Mouse (Mus musculus) mouse trophoblast stem cell (cell line): ENCODE results near the gene Bves.
"Not testable (repeated sequence)": the region's sequence is repeated elsewhere in the genome, so short reads cannot be mapped to it uniquely, and the experiment has no call there.

Experiments
- in situ Hi-C, 2 experiments: fragments of 300-500 bp; cut with MseI, MboI; formaldehyde crosslinking; loops; 2 replicates in 1 of 2; 3 replicates in 1 of 2; pipeline ENCODE4 v1.15.1; 2025

The Bves gene

GRCm38 (mm10) chr10:45348143-45348542, 12.6 kb downstream of the Bves start:
- in situ Hi-C loops: not testable (repeated sequence)

DNA sequence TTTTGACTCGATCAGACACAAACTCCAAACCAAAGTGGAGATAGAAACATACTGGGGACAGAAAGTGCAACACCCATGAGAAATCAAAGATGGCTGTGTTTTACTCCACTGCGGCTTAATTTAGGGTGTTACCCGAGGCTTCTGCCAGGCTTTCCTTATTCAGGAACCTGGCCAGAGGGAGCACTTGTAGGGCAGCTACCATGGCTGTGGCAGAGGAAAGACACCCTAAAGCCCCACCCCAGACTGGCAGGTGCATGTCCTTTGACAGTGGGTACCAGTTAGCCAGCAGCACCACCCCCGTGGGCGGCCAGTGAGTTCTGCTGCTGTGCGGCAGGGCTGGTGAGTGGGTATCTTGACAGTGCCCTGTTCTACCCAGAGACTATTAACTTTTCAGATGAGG, 20.5 kb downstream of the Bves start:
- in situ Hi-C loops: loop anchor here (25.0 kb wide), 1 partner anchor 244 kb away; no protein-coding TSS in a partner anchor

DNA sequence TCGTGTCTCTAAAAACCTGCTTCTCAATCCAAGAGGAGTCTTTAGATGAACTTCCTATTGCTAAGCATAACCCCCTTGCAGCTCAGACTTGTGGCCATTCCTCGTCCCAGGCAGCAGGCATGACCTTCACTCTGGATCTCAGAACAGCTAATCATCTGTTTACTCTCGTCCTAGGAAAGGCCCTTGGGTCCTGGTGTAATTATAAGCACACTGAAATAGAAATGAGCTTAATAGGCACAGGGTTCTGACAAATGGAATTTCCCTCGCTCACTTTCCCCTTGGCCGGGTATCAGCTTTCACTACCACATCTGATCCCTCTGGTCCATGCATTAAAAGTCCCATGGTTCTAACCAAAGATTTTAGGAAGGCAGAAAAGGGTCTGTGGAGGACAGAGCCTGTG, 27.8 kb downstream of the Bves start:
- in situ Hi-C loops: loop anchor here (25.0 kb wide), 1 partner anchor 251 kb away; no protein-coding TSS in a partner anchor

DNA sequence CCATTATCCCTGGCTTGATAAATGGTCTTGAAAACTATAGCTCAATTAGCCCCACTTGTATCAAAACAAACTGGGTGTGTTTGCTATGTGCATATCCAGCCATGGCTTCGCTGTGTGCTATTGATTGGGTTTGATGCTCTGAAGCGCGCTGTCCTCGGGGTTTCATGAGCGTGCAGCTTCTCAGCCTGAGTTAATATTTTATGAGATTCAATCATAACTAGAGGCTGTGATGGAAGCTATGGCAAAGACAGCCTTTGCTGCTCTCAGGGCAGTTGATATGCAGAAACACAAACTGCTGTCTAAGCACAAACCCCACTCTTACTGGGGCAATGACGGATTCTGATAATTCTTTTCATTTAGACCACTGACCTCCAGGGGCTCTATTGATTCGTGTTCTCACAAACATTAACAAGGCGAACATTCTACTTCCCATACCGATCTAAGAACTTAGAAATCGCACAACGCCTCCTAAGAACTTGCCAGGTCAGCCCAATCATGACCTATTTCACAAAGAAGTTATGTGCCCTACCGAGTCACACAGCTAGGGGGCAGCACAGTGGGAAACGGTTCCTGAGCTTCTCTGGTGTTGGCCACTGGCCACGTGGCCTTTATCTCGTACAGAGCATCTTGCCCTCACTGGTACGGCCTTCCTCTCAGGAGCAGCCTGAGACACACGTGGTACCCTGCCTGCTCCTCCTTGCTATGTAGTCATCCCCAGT, 31.6 kb downstream of the Bves start:
- in situ Hi-C loops: loop anchor here (25.0 kb wide), 1 partner anchor 255 kb away; no protein-coding TSS in a partner anchor

GRCm38 (mm10) chr10:45369639-45370038, 34.1 kb downstream of the Bves start:
- in situ Hi-C loops: loop anchor here (25.0 kb wide), 1 partner anchor 257 kb away; no protein-coding TSS in a partner anchor

DNA sequence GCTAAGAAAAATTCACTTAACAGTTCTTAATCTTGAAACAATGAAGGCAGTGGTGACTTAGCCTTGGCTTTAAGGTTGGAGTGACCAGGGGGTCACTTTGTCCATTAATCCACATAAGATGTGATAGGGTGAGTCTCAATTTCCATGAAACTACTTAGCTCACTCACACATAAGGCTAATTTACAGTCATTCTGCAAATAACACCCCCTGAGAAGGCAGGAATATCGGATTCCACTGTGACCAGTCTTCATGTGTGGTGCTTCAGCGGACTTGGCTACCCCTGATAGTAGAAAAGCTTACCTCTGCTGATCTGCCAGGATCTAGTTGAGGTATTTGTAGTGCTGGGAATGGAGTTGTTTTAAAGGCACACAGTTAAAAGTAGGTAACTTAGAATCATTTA, 35.0 kb downstream of the Bves start:
- in situ Hi-C loops: loop anchor here (25.0 kb wide), 1 partner anchor 258 kb away; no protein-coding TSS in a partner anchor

- in situ Hi-C loops: loop anchor here (25.0 kb wide), 1 partner anchor 261 kb away; no protein-coding TSS in a partner anchor
Observed at GRCm38 (mm10) chr10:45372994-45373692, 37.6 kb downstream of the Bves start.

GRCm38 (mm10) chr10:45378269-45378668, 42.7 kb downstream of the Bves start:
- in situ Hi-C loops: loop anchor here in 1 of 2 experiments (25.0 kb wide), 1 partner anchor 534 kb away; no protein-coding TSS in a partner anchor

DNA sequence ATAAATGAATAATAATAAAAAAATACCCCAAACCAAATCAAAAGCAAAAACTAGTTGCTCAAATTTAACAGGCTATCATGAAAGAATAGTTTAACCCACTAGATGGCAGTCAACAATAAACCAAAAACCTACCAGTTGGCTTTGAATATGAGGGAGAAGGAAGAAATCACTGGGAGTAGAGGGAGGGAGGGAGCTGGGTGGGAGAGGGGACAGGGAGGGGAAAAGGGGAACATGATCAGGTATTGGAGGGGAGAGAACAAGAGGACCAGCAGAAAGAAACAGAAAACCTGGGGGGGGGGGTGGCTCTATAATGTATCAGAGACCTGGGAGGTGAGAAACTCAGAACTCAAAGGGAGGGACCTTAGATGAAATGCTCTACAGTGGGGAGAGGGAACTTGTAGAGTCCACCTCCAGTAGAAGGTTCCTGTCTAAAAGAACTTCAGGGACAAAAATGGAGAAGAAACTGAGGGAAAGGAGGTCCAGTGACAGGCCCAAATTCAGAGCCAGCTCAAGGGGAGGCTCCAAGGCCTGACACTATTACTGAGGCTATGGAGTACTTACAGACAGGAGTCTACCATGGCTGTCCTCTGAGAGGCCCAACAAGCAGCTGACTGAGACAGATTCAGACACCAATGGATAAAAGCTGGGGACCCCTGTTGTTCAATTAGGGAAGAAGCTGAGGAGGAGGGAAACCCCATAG, 46.5 kb downstream of the Bves start:
- in situ Hi-C loops: loop anchor here (10.0 to 25.0 kb wide), 2 partner anchors 530 to 533 kb away; no protein-coding TSS in a partner anchor

GRCm38 (mm10) chr10:45382637-45382958, 47.0 kb downstream of the Bves start:
- in situ Hi-C loops: loop anchor here (10.0 to 25.0 kb wide), 2 partner anchors 530 to 532 kb away; no protein-coding TSS in a partner anchor

GRCm38 (mm10) chr10:45398211-45398610, 62.6 kb downstream of the Bves start:
- in situ Hi-C loops: loop anchor here in 1 of 2 experiments (25.0 kb wide), 1 partner anchor 514 kb away; no protein-coding TSS in a partner anchor

DNA sequence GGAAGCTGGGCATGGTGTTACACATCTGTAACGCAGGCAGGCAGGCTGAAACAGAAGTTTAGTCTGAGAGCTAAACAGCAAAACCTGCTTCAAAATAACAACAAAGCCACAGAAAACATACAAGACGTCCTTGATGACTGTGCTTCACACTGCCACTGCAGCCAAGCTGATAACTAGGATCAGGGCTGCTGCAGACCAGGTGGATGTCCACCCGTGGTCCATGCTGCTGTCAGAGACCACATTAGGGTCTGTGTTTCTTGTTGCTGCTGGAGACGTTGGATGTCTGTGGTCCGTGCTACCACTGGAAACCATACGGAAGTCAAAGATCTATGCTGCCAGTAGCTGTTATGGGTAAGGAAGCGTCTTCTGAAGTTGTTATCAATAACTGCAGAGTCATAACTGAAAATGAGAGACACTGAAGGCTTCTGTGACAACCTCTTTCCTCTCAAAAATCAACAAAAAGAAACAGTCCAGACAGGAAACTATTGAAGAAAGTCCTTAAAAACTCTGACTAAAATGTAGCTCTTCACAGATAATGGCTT, 64.2 kb downstream of the Bves start:
- in situ Hi-C loops: loop anchor here in 1 of 2 experiments (25.0 kb wide), 1 partner anchor 513 kb away; no protein-coding TSS in a partner anchor

DNA sequence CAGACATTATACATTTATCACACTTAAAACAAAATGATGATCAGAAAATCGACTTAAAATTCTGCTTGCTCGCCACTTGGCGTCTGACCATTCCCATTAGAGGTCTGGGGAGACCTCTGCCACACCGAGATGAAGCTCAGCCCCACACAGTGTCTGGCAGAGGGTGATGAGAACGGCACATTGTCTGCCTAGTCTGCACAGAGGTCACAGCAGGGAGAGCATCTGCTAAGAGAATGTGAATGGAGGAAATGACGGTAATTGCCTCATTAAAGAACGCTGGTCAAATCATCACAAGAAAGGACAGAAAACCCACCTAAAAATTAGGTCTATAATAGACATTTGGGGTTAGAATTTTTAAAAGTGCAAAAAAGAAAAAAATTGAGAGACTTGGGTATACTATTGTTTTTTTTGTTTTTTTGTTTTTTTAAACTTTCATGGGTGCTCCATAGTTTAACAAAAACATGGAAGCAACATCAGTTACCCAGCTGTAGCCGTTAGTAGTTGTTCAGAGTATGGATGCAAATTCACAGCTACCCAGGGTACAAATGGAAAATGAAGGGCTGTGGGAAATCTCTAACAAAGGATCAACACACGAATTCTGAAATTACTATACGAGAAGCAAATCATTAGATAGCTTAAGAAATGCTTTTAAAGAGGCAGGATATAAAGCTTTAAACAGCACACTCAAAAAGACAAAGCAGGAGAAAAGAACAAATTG, 75.2 kb downstream of the Bves start:
- in situ Hi-C loops: no loop called here

DNA sequence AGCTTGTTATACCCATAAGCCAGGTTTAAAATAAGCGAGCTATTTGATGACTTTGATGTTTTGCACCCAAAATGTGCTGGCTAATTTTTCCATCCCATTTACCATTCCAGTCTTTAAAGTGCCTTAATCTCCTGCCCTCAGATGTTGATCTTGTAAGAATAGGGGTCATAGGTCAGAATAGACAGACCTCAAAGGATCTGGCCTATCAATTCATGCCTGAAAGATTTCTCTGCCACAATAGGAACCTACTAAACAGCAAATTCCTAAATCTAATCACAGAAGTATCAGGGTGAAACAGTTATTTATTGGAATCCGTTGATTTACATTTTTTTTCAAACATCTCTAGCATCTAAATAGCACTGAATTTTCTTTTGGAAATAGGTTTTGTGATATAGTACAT, 76.2 kb downstream of the Bves start:
- in situ Hi-C loops: no loop called here

DNA sequence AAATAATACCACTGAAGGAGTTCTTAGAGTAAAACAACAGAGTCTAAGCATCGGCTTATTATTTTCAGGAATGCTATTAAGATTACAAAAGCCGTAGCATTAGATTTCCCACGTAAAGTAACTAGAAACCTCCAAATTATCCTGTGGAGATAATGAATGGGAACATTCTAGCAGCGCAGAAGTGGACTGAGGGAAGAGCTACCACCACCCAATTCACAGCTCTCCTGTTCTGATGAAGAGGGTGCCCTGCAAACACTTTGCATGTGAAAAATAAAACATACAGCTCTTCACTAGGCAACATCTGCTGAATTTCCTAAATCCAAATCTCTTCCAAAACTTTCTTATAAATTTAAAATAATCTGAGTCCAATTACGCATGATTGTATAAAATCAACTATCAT, 76.6 kb downstream of the Bves start:
- in situ Hi-C loops: no loop called here
